Mouse (Mus musculus): ENCODE data around the gene Tmem54. TPM values are rescaled to one million over a fixed set of nuclear protein-coding genes. Genes with fewer than 3 reads are reported as not detected.
A peak's percentile ranks its signal among the peaks of the same experiment; 100 is the strongest.

Tmem54 gene
- total RNA-seq, 1 experiment from 2014 or later: not detected

DNA sequence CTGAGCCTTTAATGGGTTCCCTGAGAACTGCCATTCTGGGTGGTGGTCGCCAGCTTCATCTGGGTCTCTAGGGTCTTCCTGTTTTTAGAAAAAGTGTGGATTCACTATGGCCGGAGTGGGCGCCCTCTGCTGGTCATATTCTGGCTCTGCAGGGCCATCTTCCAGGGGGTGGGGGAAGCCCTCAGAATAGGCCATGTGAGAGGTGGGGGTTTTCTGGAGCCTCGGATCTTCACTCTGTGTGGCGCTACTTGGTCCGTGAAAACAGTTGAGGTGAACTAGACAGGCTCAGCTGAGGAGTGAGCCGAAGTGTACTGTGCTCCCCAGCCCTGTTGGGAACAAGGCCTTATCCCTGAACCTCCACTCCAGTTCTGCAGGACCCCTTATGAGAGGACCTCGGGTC, 24.8 kb downstream of the Tmem54 start:
- DNase-seq: peak; percentile 68

DNA sequence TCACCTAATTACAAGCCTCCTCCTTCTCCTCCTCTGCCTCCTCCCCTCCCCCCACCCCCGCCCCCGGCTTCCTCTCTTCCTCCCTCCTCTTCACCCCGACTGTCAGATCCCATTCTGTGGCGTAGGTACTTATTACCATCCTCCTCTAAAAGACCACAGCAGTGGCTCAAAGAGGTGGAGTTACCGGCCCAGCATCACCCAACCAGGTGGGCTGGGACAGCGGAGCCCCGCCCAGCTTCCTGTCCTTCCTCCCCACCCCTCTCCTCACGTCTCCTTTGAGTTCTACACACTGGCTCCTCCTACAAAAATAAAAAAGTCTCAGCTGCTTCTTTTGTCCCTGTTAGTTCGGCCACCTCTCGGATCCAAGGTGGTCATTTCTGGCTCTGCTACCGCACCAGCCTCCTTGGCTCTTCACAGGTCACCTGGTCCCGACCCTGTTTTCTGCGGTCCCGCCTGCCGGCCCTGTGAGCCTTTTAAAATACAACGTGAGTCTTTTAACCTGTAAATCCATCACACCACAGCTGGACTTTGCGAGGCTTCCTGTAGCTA, 25.5 kb downstream of the Tmem54 start:
- no peak for DNase-seq

DNA sequence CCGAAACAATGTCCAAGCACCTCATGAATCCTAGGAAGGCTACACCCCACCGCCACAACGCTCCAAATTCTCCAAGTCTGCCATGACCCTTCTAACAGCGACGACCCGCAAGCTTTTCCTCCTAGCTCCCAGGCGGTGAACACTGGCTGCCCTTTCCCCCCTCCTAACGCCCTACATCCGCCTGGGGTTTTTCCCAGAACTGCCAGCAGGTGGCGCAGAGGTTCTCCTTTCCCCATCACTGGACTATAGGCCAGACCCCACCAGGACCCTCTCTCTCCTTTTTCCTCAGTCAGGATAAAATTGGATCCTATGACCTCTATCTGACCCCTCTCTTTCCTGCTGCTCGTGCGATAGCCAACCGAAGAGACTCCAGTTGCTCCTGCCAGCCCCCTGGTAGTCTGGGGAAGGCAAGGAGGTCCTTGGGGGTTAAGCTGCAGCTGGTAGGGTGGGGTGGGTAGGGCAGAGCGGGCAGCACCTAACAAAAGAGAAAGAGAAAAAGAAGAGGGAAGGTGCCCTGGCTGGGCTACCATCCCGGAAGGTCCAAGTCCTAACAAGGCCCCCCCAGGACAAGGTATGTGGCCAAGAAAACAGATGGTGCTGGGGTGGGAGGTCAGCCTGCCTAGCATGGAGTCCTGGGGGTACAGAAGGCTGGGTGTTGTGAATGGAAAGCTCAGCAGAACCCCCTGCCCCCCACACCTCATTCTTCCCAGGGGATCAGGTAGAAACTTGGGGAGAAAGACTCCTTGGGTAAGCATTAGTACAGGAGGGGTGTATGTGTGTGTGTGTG, 29.6 kb downstream of the Tmem54 start:
- DNase-seq: peak; percentile 87

DNA sequence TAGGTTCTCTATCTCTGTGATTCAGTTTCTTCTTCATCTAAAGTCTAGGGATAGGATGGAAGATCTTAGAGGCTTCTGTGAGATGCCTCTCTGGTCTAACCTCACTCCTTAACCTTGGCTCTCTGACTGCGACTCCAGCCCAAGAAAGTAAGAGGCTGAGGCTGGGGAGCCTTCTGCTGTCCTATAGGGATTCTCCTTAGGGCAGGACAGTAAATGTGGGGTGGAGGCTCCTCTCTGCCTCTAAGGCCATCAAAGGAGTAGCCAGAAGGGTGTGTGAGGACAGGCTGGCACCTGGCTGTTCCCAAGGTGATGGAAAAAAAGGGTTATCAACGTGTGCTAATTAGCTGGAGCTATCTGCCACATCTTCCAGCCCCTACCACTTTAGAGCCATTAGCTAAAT, 30.3 kb downstream of the Tmem54 start:
- no peak for DNase-seq

DNA sequence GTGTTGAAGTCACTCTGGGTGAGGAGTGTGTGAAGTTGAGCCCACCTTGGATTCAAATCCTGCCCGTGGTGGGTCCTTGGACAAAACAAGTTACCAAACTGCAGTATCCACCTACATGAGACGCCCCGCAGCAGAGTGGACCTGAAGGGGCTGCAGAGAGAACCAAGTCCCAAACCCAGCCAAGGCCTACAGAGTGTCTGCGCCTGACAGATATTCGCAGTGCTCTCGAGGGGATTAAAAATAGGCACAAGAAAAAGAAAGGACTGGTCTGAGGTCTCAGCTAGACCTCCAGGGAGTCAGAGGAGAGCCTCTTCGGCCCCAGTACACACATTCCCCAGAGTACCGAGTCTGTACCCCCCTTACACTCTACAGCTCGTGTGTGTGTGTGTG, 30.8 kb downstream of the Tmem54 start:
- no peak for DNase-seq

DNA sequence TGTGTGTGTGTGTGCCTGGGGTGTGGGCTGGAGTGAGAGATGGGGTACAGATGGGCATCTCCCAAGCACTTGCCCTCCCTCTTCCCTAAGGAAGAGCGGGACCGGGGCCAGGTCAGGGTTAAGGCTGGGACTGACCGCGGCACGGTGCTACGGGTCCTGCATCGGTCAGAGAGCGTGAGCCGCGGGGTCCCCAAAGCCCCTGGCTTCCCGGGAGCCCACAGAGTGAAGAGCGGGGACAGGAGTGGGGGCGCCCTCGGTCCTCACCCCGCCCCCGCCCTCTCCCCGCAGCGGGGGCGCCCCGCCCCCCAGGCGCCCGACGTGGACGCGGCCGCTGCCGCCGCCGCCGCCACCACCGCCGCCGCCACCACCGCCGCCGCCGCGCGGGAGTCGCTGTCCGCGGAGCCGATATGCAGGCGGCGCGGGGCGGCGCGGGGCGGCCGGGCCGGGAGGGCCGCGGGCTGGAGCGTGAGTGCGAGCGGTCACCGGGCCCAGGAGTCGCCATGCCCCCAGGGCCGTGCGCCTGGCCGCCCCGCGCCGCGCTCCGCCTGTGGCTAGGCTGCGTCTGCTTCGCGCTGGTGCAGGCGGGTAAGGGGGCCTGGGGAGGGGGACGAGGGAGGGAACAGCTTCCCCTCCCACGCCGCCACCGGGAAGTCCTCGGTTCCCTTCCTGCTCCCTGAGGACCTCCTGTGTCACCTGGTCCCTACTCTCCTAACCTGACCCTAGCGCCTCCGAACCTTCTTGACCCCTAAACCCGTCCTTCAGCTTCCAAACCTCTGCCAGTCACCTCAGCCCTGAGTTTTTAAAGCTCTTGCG, 31.4 kb downstream of the Tmem54 start, which contains the start of gene Fndc5:
Gene Fndc5, plus strand, starts transcription at position 421 of the 813 bp plus-strand sequence.
- peak; percentile 53 for DNase-seq

DNA sequence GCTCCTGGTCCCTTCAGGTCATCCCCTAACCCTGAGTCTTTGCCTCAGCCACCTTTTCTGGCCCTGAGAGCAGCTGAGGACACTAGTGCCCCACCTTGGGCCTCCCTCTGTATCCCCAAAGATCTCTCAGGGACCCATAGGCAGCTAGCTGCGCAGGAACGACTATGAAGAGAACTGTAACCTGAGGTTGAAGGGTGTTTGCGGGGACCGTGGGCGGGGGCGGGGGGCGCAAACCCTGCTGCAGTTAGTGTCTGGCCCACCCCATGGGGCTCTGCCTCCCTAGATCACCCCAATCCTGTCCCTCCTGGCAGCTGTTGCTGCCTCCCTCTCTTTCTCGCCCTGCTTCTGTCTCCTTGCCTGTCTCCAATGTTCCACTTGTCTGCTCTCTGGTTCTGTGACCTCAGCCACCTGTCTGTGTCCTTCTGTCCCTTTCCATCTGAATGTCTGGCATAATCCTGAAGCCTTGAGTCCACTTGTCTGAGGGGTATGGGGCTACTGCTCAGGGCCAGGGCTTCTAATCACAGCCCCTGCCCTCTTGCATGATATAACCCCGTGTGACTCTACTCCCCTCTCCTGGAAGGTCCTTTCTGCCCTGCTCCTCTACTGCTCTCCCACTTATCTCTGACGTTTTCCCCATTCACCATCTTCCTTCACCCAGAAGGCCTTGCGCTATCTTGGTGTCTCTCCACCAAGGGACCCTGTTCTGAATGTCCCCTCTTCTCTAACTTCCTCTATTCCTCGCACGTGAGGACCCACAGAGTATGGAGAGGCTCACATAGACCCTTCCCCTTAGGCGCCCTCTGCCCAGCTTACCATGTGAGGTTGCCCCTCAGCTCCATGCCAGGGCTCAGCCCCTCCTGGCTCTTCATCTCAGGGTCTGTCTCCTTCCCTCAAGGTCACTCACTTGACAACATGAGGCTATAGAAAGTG, 32.3 kb downstream of the Tmem54 start:
- no peak for DNase-seq

DNA sequence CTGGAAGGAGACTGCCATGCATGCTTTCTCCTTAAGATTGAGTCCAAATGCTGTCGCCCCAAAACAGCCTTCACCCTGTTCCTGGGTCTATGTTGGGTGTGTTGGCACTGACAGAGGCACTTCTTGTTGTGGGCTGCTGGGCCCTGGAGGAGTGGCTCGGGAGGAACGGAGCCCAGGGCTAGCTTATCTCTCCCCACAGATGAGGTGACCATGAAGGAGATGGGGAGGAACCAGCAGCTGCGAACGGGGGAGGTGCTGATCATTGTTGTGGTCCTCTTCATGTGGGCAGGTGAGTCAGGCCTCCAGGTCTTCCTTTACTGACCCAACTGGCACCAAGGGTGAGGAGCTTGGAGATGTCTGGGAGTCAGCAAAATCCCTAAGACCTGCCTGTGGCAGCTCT, 34.3 kb downstream of the Tmem54 start:
- no peak for DNase-seq

DNA sequence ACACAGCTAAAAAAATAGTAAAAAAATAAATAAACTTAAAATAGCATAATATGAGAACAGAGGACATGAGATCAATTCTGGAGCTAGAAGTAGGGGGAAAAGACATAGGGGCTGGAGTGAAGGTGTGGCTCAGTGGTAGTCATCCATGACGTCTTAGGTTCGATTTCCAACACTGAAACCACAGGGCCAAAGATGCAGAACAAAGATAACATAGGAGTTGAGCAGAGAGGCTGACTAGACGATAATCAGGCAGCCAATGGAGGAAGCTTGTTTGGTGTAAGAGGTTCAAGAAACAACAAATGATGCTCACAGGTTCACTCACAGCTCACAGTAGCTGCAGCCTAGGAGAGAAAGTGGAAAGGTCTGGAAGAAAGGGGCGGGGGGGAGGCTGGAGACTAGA, 35.5 kb downstream of the Tmem54 start:
- DNase-seq: no peak

DNA sequence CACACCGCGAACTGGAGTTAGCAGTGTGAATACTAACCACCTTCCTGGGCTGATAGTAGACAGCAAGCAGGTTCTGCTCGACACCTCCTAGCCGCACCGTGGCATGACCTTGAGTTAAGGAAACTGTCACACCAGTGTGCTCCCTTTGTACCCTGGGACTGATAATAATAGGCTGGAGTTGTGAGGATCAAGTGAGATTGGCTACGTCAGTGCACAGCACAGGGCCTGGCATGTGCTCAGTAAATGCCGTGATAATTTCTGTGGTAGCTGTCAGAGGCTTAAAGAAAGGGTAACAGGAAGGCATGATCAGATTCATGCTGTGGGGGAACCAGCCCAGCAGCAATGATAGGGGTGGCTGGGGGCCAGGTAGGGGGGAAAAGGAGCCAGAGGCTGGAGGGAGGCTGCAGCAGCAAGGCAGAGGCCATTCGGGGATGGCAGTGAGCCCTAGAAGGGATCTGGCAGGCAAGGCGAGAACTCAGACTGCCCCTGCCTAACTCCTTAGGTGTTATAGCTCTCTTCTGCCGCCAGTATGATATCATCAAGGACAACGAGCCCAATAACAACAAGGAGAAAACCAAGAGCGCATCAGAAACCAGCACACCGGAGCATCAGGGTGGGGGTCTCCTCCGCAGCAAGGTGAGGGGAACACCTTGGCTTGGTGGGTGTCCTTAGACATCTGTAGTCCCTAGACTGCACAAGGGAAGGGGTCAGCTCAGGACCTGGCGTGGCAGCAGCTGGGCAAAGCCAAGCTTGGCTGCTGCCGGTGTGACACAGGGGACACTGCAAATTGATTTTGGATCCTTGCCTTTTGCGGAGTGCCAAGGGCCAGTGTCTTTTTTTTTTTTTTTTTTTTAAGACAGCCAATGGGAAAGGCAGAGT, 36.5 kb downstream of the Tmem54 start:
- DNase-seq: peak; percentile 56

DNA sequence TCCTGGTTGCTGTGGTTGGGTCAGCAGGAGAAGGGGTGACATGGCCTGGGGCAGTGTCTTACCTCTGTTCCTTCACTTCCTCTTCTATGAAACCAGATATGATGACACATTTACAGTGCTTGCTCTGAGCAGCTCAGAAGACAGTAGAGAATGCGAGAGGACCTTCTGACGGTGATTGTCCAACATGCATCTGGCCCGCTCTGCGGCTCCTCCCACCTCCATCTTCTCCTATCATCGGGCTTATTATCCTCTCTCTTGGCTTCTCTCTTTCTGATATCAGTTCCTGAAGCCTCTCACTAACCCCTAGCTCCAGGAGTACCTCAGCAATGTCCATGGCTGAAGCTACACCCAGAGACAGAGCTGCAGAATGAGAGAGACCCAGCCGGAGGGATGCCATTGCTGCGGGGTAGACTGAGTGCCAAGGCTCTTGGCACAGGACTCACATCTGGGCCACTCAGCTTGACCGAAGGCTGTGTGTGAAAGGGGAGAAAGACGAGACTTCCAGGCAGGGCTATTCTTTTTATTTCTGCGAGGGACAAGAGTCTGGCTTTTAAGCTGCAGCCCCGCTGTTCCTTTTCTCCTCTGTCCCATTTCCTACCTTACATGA, 37.2 kb downstream of the Tmem54 start:
- no peak for DNase-seq

DNA sequence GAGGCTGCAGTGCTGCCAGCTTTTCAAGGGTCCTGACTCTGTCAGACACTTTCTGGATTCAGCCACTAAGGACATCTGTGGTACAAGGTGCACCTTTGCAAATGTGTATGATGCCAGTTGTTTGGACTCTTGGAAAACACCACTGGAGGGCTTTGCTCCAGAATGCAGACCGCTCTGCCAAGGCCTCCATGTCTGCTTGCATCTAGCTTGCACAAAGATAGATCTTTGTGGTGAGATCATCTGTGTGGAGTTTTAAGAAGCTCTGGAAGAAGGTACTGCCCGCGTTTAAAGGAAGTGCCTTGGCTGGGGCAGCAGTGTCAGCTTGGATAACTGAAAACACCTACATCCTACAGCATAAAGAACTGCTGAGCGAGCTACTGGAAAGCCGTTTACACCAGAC, 38.2 kb downstream of the Tmem54 start:
- no peak for DNase-seq

DNA sequence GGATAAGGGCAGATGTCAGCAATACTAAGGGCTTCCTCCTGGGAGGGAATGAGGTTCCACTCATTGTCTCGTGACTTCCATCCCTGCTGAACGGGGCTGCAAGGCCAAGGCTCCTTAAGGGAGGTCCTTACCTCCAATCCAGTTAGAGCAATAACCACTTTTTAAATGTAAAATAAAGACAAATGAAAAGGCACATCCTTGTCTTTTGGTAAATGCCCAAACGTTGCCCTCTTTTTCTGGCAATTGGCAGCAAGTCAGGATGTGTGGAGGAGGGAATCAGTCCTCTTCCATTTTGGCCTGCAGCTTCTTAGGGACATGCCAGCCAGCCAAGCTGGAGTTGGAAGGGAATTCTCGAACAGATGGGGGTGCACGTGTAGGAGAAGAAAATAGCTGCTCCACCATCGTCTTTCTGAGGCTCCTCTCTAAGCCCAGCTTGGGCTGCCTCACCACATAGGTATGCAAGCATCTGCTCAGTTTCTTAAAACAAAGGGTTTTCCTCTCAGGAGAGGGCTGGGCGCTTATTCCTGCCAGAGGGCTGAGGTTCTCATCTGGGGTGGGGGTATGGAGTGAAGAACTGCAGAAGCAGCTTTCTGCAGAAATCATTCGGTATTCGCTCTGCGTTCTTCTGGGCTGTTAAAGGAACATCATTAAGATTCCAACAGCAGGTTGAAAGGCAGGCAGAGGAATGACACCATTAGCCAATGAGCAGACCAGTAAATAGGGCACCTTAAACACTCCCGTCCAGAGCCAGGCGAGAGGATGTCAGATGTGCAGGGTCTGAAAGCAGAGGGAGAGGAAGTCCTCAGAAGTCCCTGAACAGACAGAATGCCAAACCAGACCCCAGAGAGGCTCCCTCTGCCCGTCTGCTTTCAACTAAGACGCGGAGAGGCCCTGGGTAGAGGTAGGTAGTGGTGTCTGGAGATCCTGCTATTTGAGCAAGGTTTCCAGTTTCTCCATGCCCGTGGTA, 39.3 kb downstream of the Tmem54 start:
- no peak for DNase-seq

DNA sequence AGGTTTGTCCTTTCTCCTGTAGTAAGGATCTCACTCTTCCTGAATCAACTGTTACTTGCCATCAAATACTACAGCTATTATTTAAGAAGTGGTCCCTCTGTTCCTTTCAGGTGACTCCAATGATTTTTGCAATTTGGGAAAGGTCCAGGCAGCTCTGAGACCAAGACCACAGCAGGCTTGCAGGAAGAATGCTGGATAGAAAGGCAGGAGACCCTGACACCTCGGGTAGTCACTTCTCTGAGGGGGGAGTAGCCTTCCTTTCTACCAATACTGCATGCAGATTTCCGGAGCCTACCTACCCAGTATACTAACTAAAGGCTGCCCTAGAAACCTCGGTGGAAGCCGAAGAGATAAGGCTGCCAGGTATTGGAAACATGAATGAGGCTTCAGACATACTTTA, 40.1 kb downstream of the Tmem54 start:
- no peak for DNase-seq

DNA sequence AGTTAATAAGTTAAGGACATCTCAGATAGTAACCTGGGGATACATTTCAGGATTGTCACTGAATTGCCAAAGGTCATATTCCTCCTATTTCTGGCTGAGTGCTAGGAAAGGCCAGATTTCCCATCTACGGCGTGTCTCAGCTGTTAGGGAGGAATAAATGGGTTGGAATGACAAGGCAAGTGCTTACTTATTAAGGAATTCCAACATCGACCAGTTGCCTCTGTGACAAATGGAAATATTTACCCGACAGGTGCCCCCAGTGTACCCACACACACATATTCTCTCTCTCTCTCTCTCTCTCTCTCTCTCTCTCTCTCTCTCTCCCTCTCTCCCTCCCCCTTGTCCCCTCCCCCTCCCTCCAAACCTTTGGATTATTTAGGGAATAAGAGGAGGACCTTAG, 40.6 kb downstream of the Tmem54 start:
- no peak for DNase-seq

DNA sequence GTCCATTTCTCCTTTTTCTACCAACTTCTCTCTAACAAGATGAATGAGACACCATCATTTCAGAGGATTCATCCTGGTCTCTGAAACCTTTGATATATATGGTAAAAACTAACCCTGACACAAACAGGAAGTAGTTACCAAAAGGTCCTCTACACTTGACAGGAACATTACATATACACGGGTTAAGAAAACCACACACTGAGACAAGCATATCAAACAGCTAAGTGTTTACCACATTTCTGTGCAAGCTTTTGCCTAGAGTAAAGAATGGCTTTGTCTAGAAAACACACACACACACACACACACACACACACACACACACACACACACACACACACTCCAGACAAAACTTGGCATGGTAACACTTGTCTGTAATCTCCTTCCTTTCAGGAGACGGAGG, 41.0 kb downstream of the Tmem54 start:
- DNase-seq: no peak

DNA sequence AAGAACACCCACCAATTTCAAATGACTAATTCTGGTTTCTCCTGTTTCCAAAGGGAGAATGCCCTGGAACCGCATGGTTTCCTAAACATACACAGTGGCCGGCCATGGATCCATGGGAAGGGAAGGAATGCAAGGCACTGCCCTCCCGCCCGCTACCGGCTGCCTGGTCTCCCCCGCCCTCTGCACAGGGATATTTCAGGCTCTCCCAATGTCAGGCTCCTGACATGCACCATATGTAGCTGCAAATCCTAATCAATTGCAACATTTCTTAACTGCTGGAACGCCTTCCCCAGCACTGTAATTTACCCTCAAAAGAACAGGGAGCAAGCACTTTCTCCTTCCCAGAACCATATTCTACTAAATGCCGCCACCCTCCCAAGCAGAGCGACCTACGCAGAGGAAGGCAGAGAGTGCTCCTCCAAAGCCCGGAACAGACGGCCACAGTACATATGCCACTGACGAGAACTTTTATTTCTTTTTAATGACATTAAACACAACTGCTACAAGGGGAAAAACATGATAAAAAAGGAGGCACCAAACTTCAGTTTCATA, 42.3 kb downstream of the Tmem54 start:
- DNase-seq: no peak

DNA sequence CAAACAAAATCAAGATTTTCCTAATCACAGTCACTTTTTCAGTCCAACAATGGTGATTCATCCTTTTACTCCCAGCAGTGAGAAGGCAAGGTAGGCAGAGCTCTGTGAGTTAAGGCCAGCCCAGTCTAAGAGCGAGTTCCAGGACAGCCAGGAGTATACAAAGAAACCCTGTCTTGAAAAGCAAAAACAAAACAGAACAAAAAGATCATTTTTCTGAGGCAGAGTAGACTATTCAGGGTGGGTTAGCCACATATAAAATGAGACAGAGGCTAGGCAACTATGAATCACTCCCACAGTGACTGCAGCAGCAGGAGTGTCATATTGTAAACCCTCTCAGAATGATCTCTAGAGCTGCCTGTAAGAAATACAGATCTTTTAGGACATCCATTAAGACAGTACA, 44.0 kb downstream of the Tmem54 start:
- DNase-seq: no peak

DNA sequence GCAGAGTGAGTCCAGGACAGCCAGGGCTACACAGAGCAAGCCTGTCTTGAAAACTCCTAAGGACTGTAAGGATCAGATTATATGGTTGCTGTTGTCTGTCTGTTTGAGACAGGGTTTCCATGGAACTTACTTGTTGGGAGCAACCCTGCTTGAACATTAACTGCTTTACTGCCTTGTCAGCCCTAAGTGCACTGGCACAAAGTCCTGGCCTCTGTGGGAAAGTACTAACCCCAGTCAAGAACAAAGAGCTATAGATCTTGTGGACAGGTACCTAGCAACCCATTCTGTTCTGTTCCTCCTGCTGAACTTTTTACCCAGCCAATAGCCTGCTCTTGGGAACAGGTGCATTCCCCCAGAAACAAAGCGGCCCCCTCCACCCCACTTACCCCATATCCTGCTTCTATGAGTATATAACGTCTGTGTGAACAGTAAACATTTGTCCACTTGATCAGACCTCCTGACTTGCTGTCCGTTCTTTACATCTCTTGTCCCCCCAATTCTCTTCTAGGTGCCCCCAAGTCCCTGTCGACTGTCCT, 46.0 kb downstream of the Tmem54 start:
- DNase-seq: no peak

Measured in adrenal gland, postnatal 14 days (tissue).